Mouse (Mus musculus): ENCODE data around the gene Lrrc8e. TPM values are rescaled to one million over a fixed set of nuclear protein-coding genes. Genes with fewer than 3 reads are reported as not detected.
A peak's percentile ranks its signal among the peaks of the same experiment; 100 is the strongest.
"Not testable (repeated sequence)": the region's sequence is repeated elsewhere in the genome, so short reads cannot be mapped to it uniquely, and the experiment has no call there.

Gene Lrrc8e
- polyA plus RNA-seq, 1 experiment from 2014 or later, result 2.3 TPM

- peak overlapping the region; percentile 96 for H3K4me3 ChIP-seq
- peak overlapping the region; percentile 83 for H3K4me2 ChIP-seq
- H3K9ac ChIP-seq, result peak overlapping the region; percentile 91; the same call in 1 of the 2 replicates
- H3K27me3 ChIP-seq, result no peaks in the 10 kb centered on the region
- peaks cover 39% of the 10 kb centered on the region for H3K4me1 ChIP-seq
- H3K36me3 ChIP-seq, result peaks cover 39% of the 10 kb centered on the region
- no peaks in the 10 kb centered on the region for H3K9me3 ChIP-seq
- H3K27ac ChIP-seq, result peak overlapping the region; percentile 96; the same call in 1 of the 2 replicates
- no peak for ATAC-seq (ENCODE audit: insufficient number of reproducible peaks, low FRiP score, low TSS enrichment, low read depth)
- 42% methylated on average over 8 of the region's 8 CpGs for WGBS
Observed at GRCm38 (mm10) chr8:4252116-4252760, 25.6 kb downstream of the Lrrc8e start.

- under 1% methylated on average over 69 of the region's 69 CpGs for WGBS
- peak; percentile 88 for ATAC-seq (ENCODE audit: insufficient number of reproducible peaks, low FRiP score, low TSS enrichment, low read depth)
- peak within 1 kb of the TSS; percentile 96 for H3K27ac ChIP-seq
- peak within 1 kb of the TSS; percentile 91 for H3K9ac ChIP-seq
- H3K4me2 ChIP-seq, result peak within 1 kb of the TSS; percentile 83
- H3K4me3 ChIP-seq, result peak within 1 kb of the TSS; percentile 96
- H3K4me1 ChIP-seq, result peaks cover 49% of the 10 kb centered on the region
- H3K27me3 ChIP-seq, result no peaks in the 10 kb centered on the region
- H3K36me3 ChIP-seq, result peaks cover 30% of the 10 kb centered on the region
- no peaks in the 10 kb centered on the region for H3K9me3 ChIP-seq
Observed at GRCm38 (mm10) chr8:4252934-4253841, 26.6 kb downstream of the Lrrc8e start, which contains the start of gene Snapc2. TSS of gene Snapc2 (plus strand) at chr8:4253080.

- peak overlapping the region; percentile 96 for H3K4me3 ChIP-seq
- no peaks in the 10 kb centered on the region for H3K27me3 ChIP-seq
- peaks cover 48% of the 10 kb centered on the region for H3K4me1 ChIP-seq
- peak overlapping the region; percentile 96; the same call in 1 of the 2 replicates for H3K27ac ChIP-seq
- 0 out of 2 replicates have a peak overlapping the region, but pooled peaks have one; percentile 91 for H3K9ac ChIP-seq
- no peak for ATAC-seq (ENCODE audit: insufficient number of reproducible peaks, low FRiP score, low TSS enrichment, low read depth)
- H3K9me3 ChIP-seq, result no peaks in the 10 kb centered on the region
- 61% methylated on average over 6 of the region's 6 CpGs for WGBS
- peaks cover 29% of the 10 kb centered on the region for H3K36me3 ChIP-seq
- peak overlapping the region; percentile 83 for H3K4me2 ChIP-seq
Observed at GRCm38 (mm10) chr8:4254001-4254400, 27.4 kb downstream of the Lrrc8e start.

- not testable (repeated sequence) for H3K9me3 ChIP-seq; H3K27ac ChIP-seq; H3K27me3 ChIP-seq; H3K9ac ChIP-seq; ATAC-seq (ENCODE audit: insufficient number of reproducible peaks, low FRiP score, low TSS enrichment, low read depth); H3K4me3 ChIP-seq; H3K4me2 ChIP-seq
- WGBS, result 86% methylated on average over 7 of the region's 7 CpGs
- Histone ChIP-seq H3K36me3 (peaks cover 36% of the 10 kb centered on the region), H3K4me1 (peaks cover 43% of the 10 kb centered on the region)
Observed at GRCm38 (mm10) chr8:4255471-4255870, 28.8 kb downstream of the Lrrc8e start.

- 32% methylated on average over 4 of the region's 4 CpGs for WGBS
- Histone ChIP-seq H3K9ac (no peak overlapping the region), H3K4me1 (peaks cover 40% of the 10 kb centered on the region), H3K27me3 (no peaks in the 10 kb centered on the region), H3K27ac (peak overlapping the region; percentile 38; the same call in 1 of the 2 replicates), H3K4me3 (no peak overlapping the region), H3K36me3 (peaks cover 50% of the 10 kb centered on the region), H3K4me2 (no peak overlapping the region), H3K9me3 (no peaks in the 10 kb centered on the region)
- no peak for ATAC-seq (ENCODE audit: insufficient number of reproducible peaks, low FRiP score, low TSS enrichment, low read depth)
Observed at GRCm38 (mm10) chr8:4256911-4257310, 30.3 kb downstream of the Lrrc8e start.

- no peaks in the 10 kb centered on the region for H3K9me3 ChIP-seq
- H3K4me2 ChIP-seq, result peak overlapping the region; percentile 90
- H3K36me3 ChIP-seq, result peaks cover 55% of the 10 kb centered on the region
- no peaks in the 10 kb centered on the region for H3K27me3 ChIP-seq
- no peak overlapping the region for H3K27ac ChIP-seq
- ATAC-seq (ENCODE audit: insufficient number of reproducible peaks, low FRiP score, low TSS enrichment, low read depth), result no peak
- H3K4me3 ChIP-seq, result no peak overlapping the region
- WGBS, result 57% methylated on average over 4 of the region's 4 CpGs
- peaks cover 38% of the 10 kb centered on the region for H3K4me1 ChIP-seq
- no peak overlapping the region for H3K9ac ChIP-seq
Observed at GRCm38 (mm10) chr8:4257350-4257749, 30.7 kb downstream of the Lrrc8e start.

- H3K9me3 ChIP-seq, result no peaks in the 10 kb centered on the region
- peak overlapping the region; percentile 81 for H3K27ac ChIP-seq
- no peaks in the 10 kb centered on the region for H3K27me3 ChIP-seq
- H3K36me3 ChIP-seq, result peaks cover 64% of the 10 kb centered on the region
- H3K4me2 ChIP-seq, result peak overlapping the region; percentile 90
- H3K4me3 ChIP-seq, result peak overlapping the region; percentile 78
- H3K4me1 ChIP-seq, result peaks cover 34% of the 10 kb centered on the region
- WGBS, result 3% methylated on average over 35 of the region's 35 CpGs
- H3K9ac ChIP-seq, result peak overlapping the region; percentile 68
- ATAC-seq (ENCODE audit: insufficient number of reproducible peaks, low FRiP score, low TSS enrichment, low read depth), result peak; percentile 25; the same call in 1 of the 2 replicates
Observed at GRCm38 (mm10) chr8:4258233-4258632, 31.6 kb downstream of the Lrrc8e start.

GRCm38 (mm10) chr8:4258678-4259077, 32.1 kb downstream of the Lrrc8e start:
- H3K4me1 ChIP-seq, result peaks cover 32% of the 10 kb centered on the region
- H3K4me3 ChIP-seq, result peak overlapping the region; percentile 78
- H3K27ac ChIP-seq, result peak overlapping the region; percentile 81
- no peaks in the 10 kb centered on the region for H3K9me3 ChIP-seq
- peak; percentile 50 for ATAC-seq (ENCODE audit: insufficient number of reproducible peaks, low FRiP score, low TSS enrichment, low read depth)
- H3K4me2 ChIP-seq, result peak overlapping the region; percentile 90
- peaks cover 68% of the 10 kb centered on the region for H3K36me3 ChIP-seq
- WGBS, result under 1% methylated on average over 32 of the region's 32 CpGs
- no peaks in the 10 kb centered on the region for H3K27me3 ChIP-seq
- peak overlapping the region; percentile 68 for H3K9ac ChIP-seq

GRCm38 (mm10) chr8:4259125-4259804, 32.6 kb downstream of the Lrrc8e start, which contains the start of gene Ctxn1:
TSS of gene Ctxn1 (minus strand) at chr8:4259274.
- Histone ChIP-seq H3K4me1 (peaks cover 26% of the 10 kb centered on the region), H3K27ac (peak within 1 kb of the TSS; percentile 81), H3K9ac (peak within 1 kb of the TSS; percentile 68), H3K9me3 (no peaks in the 10 kb centered on the region), H3K4me3 (peak within 1 kb of the TSS; percentile 78), H3K4me2 (peak within 1 kb of the TSS; percentile 90), H3K36me3 (peaks cover 73% of the 10 kb centered on the region), H3K27me3 (no peaks in the 10 kb centered on the region)
- ATAC-seq (ENCODE audit: insufficient number of reproducible peaks, low FRiP score, low TSS enrichment, low read depth), result peak; percentile 92
- 4% methylated on average over 33 of the region's 33 CpGs for whole genome bisulfite sequencing

- 72% methylated on average over 4 of the region's 4 CpGs for WGBS
- H3K4me2 ChIP-seq, result peak overlapping the region; percentile 90; the same call in 1 of the 2 replicates
- ATAC-seq (ENCODE audit: insufficient number of reproducible peaks, low FRiP score, low TSS enrichment, low read depth), result no peak
Observed at GRCm38 (mm10) chr8:4259805-4260170, 33.2 kb downstream of the Lrrc8e start.

GRCm38 (mm10) chr8:4263105-4263791, 36.6 kb downstream of the Lrrc8e start:
- H3K4me1 ChIP-seq, result peaks cover 8% of the 10 kb centered on the region
- H3K9me3 ChIP-seq, result no peaks in the 10 kb centered on the region
- no peak overlapping the region for H3K9ac ChIP-seq
- no peaks in the 10 kb centered on the region for H3K27me3 ChIP-seq
- ATAC-seq (ENCODE audit: insufficient number of reproducible peaks, low FRiP score, low TSS enrichment, low read depth), result no peak
- H3K4me2 ChIP-seq, result no peak overlapping the region
- no peak overlapping the region for H3K4me3 ChIP-seq
- peaks cover 85% of the 10 kb centered on the region for H3K36me3 ChIP-seq
- H3K27ac ChIP-seq, result no peak overlapping the region
- 89% methylated on average over 8 of the region's 8 CpGs for WGBS

More at GRCm38 (mm10) chr8:4259805-4260170, 33.2 kb downstream of the Lrrc8e start:
- no peaks in the 10 kb centered on the region for H3K27me3 ChIP-seq
- no peaks in the 10 kb centered on the region for H3K9me3 ChIP-seq
- peak overlapping the region; percentile 69 for H3K27ac ChIP-seq
- no peak overlapping the region for H3K9ac ChIP-seq
- H3K4me3 ChIP-seq, result no peak overlapping the region
- peaks cover 24% of the 10 kb centered on the region for H3K4me1 ChIP-seq
- peaks cover 73% of the 10 kb centered on the region for H3K36me3 ChIP-seq
